Mouse (Mus musculus) embryonic facial prominence, embryonic 10.5 days (tissue): ENCODE measurements around the gene Ptprd. TPM values are rescaled to one million over a fixed set of nuclear protein-coding genes. Genes with fewer than 3 reads are reported as not detected.

Experiments used
- DNase-seq: peaks from one replicate; pipeline ENCODE4 v3.0.0-alpha.2; 2017; ENCODE audit warnings: low spot score
- H3K27ac ChIP-seq: fragments of 300-500 bp; sonication (generic); replicated peaks from 2 replicates; pipeline ENCODE4 v1.5.1; 2016; ENCODE audit warnings: mild to moderate bottlenecking
- H3K27me3 ChIP-seq: fragments of 300-500 bp; sonication (generic); replicated peaks from 2 replicates; pipeline ENCODE4 v1.6.1; 2016; ENCODE audit warnings: low read depth, mild to moderate bottlenecking; ENCODE audit not compliant: poor library complexity, severe bottlenecking
- H3K36me3 ChIP-seq: fragments of 300-500 bp; sonication (generic); replicated peaks from 2 replicates; pipeline ENCODE4 v1.6.1; 2016; ENCODE audit warnings: mild to moderate bottlenecking, moderate library complexity
- H3K4me1 ChIP-seq: fragments of 300-500 bp; sonication (generic); 2 replicates; pipeline ENCODE4 v1.6.1; 2016
- H3K4me3 ChIP-seq: fragments of 300-500 bp; sonication (generic); 2 replicates; pipeline ENCODE4 v1.5.1; 2016; ENCODE audit warnings: mild to moderate bottlenecking, moderate library complexity
- H3K9me3 ChIP-seq: fragments of 300-500 bp; sonication (generic); 2 replicates; pipeline ENCODE4 v1.6.1; 2016; ENCODE audit warnings: mild to moderate bottlenecking
- WGBS: fragments of 180-500 bp; shearing (Covaris S2); methylation state at CpG from one replicate; pipeline ENCODE4 v1.1.7; 2016; 5-methylcytosine and 5-hydroxymethylcytosine counted together
- polyA plus RNA-seq: library from polyadenylated mRNA; unstranded; fragments of >200 nt; fragmentation: Nextera tagmentation; extraction: Ambion mirVana; gene quantifications from 2 replicates; pipeline ENCODE4 v1.2.1, GENCODE M21; 2016

Ptprd gene
- polyA plus RNA-seq, 1 experiment from 2014 or later = 11.7 TPM

GRCm38 (mm10) chr4:76583025-76583424 lies 1628.7 kb downstream of the Ptprd start:
- no peaks in the 10 kb centered on the region for H3K27me3 ChIP-seq
- no peak overlapping the region for H3K27ac ChIP-seq
- 87% methylated on average over 3 of the region's 3 CpGs for WGBS
- H3K36me3 ChIP-seq = no peaks in the 10 kb centered on the region
- no peaks in the 10 kb centered on the region for H3K9me3 ChIP-seq
- no peak for DNase-seq
- no peak overlapping the region for H3K4me3 ChIP-seq
- H3K4me1 ChIP-seq = no peaks in the 10 kb centered on the region

DNA sequence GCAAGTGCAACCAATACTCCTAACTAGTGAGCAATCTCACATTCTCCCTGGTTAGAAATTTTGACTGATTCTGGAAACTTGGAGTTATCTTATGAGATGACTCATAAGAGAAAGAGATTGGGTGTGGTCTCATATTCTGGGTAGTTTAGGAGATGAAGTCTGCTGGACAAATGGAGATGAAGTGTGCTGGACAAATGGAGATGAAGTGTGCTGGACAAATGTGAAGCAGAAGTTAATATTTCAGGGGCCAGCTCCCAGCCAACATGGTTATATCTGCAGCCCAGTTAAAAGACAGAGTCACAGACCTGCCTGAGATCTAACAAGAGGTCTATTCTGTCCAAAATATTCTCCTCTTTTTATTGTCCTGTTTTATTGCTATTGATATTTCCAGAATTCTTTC lies 1645.8 kb downstream of the Ptprd start:
- H3K4me3 ChIP-seq = no peak overlapping the region
- H3K27me3 ChIP-seq = no peaks in the 10 kb centered on the region
- DNase-seq = no peak
- no peaks in the 10 kb centered on the region for H3K9me3 ChIP-seq
- no peak overlapping the region for H3K27ac ChIP-seq
- no peaks in the 10 kb centered on the region for H3K36me3 ChIP-seq
- H3K4me1 ChIP-seq = no peaks in the 10 kb centered on the region

DNA sequence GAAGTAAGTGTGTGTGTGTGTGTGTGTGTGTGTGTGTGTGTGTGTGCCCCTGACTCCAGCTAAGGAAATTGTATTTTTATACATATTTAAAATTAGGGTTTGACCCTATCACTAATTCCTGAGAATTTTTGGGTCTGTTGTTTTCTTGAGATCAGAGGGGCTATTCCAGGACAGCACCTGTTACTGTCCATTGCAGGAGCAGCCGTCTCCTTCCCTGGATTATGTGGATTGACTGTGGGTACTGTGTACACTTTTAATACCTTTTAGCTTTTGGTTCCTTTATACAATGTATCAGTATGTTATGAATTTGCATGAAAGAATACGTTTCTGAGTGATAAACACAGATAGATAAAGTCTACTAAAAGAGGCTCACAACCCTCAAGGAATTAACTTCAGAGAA lies 1670.0 kb downstream of the Ptprd start:
- H3K27ac ChIP-seq = no peak overlapping the region
- WGBS = 70% methylated on average over 2 of the region's 2 CpGs
- no peaks in the 10 kb centered on the region for H3K27me3 ChIP-seq
- H3K4me1 ChIP-seq = no peaks in the 10 kb centered on the region
- H3K4me3 ChIP-seq = no peak overlapping the region
- no peaks in the 10 kb centered on the region for H3K36me3 ChIP-seq
- no peak for DNase-seq
- H3K9me3 ChIP-seq = no peaks in the 10 kb centered on the region

DNA sequence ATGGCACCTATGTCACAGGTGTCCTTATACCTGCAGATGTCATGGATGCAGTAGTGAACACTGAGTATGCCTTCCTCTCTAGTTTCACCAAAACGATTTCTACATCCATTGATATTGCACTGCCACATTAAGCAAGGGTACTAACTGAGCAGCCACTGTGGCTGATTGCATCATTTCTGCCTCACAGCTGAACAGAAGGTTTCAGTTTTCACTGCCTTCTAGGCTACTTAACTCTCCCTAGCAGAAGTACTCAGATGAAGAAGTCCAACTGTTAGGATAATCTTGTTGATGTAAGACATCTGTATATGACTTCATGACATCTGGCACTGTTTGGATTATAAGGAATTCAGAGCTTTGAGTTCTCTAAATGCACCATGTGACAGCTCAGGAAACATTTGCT lies 1678.8 kb downstream of the Ptprd start:
- DNase-seq = no peak
- WGBS = 80% methylated on average over 1 of the region's 1 CpGs

GRCm38 (mm10) chr4:76525281-76525680 lies 1686.5 kb downstream of the Ptprd start:
- no peak overlapping the region for H3K27ac ChIP-seq
- H3K4me3 ChIP-seq = no peak overlapping the region
- DNase-seq = no peak
- H3K9me3 ChIP-seq = 0 out of 2 replicates have a peak, but pooled peaks cover 6% of the 10 kb centered on the region
- WGBS = 81% methylated on average over 3 of the region's 3 CpGs
- no peaks in the 10 kb centered on the region for H3K36me3 ChIP-seq
- H3K27me3 ChIP-seq = no peaks in the 10 kb centered on the region
- no peaks in the 10 kb centered on the region for H3K4me1 ChIP-seq

More for the DNA sequence above, 1678.8 kb downstream of the Ptprd start:
- Histone ChIP-seq H3K9me3 (0 out of 2 replicates have a peak, but pooled peaks cover 6% of the 10 kb centered on the region), H3K4me1 (no peaks in the 10 kb centered on the region), H3K36me3 (no peaks in the 10 kb centered on the region), H3K27ac (no peak overlapping the region), H3K27me3 (no peaks in the 10 kb centered on the region), H3K4me3 (no peak overlapping the region)

- Histone ChIP-seq H3K27ac (no peak overlapping the region), H3K4me3 (no peak overlapping the region), H3K9me3 (no peaks in the 10 kb centered on the region), H3K36me3 (no peaks in the 10 kb centered on the region), H3K4me1 (peaks cover 12% of the 10 kb centered on the region), H3K27me3 (no peaks in the 10 kb centered on the region)
- WGBS = 17% methylated on average over 3 of the region's 3 CpGs
- peak; percentile 10 for DNase-seq
Observed at GRCm38 (mm10) chr4:76503279-76503601, 1708.5 kb downstream of the Ptprd start.

DNA sequence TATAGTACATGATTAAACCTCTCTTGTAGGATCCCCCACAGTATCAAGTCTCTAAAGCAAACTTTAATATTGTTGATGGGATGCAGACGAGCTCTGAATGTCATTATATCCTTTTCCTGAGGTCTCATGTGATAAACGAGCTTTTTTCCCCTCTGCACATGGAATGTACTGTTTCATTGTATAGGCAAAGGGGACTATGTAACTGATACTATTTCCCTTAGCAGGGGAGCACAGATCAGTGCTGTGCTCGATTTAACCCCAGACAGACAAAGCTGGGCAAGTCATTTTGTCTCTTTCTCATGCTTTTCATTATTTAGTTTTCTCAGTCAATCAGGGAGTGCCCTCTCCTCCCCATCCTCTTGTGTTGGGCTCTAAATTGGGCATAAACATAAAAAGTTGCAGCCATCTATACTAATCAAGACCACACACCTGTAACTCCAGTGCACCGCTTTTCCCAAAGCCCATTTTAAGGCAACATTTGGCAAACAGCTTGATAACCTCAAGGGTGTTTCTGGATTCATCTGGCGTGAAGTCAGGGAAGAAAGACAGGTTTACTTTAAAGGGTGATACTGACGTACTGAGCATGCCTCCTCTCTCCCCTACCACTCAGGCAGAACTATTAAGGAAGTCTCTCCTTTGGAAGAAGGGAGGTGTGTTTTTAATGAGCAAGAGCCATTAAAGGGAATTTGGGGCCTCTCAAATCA lies 1709.0 kb downstream of the Ptprd start:
- 36% methylated on average over 6 of the region's 6 CpGs for WGBS
- Histone ChIP-seq H3K9me3 (no peaks in the 10 kb centered on the region), H3K27ac (no peak overlapping the region), H3K36me3 (no peaks in the 10 kb centered on the region), H3K4me3 (no peak overlapping the region), H3K4me1 (peaks cover 12% of the 10 kb centered on the region), H3K27me3 (no peaks in the 10 kb centered on the region)
- no peak for DNase-seq

GRCm38 (mm10) chr4:76485848-76486247 lies 1725.9 kb downstream of the Ptprd start:
- Histone ChIP-seq H3K9me3 (no peaks in the 10 kb centered on the region), H3K4me3 (no peak overlapping the region), H3K27me3 (no peaks in the 10 kb centered on the region), H3K27ac (no peak overlapping the region), H3K4me1 (no peaks in the 10 kb centered on the region), H3K36me3 (no peaks in the 10 kb centered on the region)
- DNase-seq = no peak
- 89% methylated on average over 3 of the region's 3 CpGs for WGBS

DNA sequence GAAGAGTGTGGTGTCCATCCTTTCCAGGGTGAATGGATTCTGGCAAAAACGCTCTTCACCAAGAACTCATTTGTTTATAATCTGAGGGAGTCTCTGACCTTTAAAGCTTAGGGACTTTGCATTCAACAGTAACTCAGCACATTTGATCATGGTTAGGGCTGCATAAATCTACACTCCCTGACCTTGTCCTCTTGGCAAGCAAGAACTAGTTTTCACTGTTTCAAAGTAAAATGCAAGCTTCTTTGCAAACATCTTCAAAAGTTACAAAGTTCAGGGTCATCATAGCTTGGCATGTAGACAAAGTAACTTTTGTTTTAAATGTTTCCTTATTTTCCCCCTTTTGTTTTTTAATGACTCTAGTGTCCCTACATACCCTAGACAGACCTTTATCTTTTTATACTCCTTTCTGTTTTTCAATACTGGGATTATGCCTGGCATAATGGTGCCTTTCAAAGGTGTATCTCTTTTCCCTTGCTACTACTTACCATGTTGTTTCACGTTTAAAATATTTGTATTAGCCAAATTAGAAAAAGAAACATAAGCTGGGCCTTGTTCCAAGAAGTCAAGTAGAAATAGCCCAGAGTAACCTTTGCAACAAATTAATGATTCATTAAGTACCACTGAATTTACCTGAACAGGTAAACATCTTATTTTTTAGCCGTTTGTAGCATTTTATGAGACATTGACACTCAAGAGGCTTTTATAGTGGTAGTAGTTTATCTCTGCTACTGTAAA lies 1743.2 kb downstream of the Ptprd start:
- Histone ChIP-seq H3K4me3 (no peak overlapping the region), H3K4me1 (no peaks in the 10 kb centered on the region), H3K9me3 (no peaks in the 10 kb centered on the region), H3K36me3 (no peaks in the 10 kb centered on the region), H3K27ac (no peak overlapping the region), H3K27me3 (no peaks in the 10 kb centered on the region)
- DNase-seq = no peak
- WGBS = 80% methylated on average over 3 of the region's 3 CpGs

GRCm38 (mm10) chr4:76464682-76465081 lies 1747.1 kb downstream of the Ptprd start:
- H3K36me3 ChIP-seq = no peaks in the 10 kb centered on the region
- no peaks in the 10 kb centered on the region for H3K9me3 ChIP-seq
- no peaks in the 10 kb centered on the region for H3K27me3 ChIP-seq
- H3K27ac ChIP-seq = no peak overlapping the region
- no peaks in the 10 kb centered on the region for H3K4me1 ChIP-seq
- DNase-seq = no peak
- H3K4me3 ChIP-seq = no peak overlapping the region
- WGBS = 83% methylated on average over 1 of the region's 1 CpGs

GRCm38 (mm10) chr4:76461336-76461735 lies 1750.4 kb downstream of the Ptprd start:
- no peak overlapping the region for H3K4me3 ChIP-seq
- H3K27me3 ChIP-seq = no peaks in the 10 kb centered on the region
- no peak for DNase-seq
- peaks cover 4% of the 10 kb centered on the region; the same call in 1 of the 2 replicates for H3K4me1 ChIP-seq
- WGBS = 82% methylated on average over 5 of the region's 5 CpGs
- no peaks in the 10 kb centered on the region for H3K9me3 ChIP-seq
- no peaks in the 10 kb centered on the region for H3K36me3 ChIP-seq
- no peak overlapping the region for H3K27ac ChIP-seq

GRCm38 (mm10) chr4:76460556-76460955 lies 1751.2 kb downstream of the Ptprd start:
- peaks cover 4% of the 10 kb centered on the region; the same call in 1 of the 2 replicates for H3K4me1 ChIP-seq
- 79% methylated on average over 1 of the region's 1 CpGs for WGBS
- H3K27me3 ChIP-seq = no peaks in the 10 kb centered on the region
- H3K36me3 ChIP-seq = no peaks in the 10 kb centered on the region
- no peak overlapping the region for H3K27ac ChIP-seq
- H3K4me3 ChIP-seq = no peak overlapping the region
- no peaks in the 10 kb centered on the region for H3K9me3 ChIP-seq
- no peak for DNase-seq

DNA sequence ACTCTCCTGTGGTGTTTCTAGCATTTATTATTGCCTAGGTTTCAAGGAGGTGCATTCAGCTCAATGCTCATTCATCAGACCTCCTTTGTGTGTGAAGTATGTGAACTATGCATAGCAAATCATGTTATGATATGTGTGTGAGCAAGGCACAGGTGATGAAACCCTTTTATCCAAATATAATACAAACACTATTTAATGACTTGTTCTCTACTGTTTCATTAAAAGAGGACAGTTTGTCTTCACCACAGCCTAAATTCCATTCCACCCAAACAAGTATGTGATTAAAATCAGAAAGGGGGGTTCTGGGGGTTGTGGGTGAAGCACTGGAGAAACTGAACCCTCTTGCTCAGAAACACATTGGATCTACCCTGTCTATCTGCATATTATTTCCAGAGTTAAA lies 1752.1 kb downstream of the Ptprd start:
- Histone ChIP-seq H3K4me1 (peaks cover 4% of the 10 kb centered on the region; the same call in 1 of the 2 replicates), H3K36me3 (no peaks in the 10 kb centered on the region), H3K27ac (no peak overlapping the region), H3K9me3 (no peaks in the 10 kb centered on the region), H3K4me3 (no peak overlapping the region), H3K27me3 (no peaks in the 10 kb centered on the region)
- no peak for DNase-seq
